Comparison of ENCODE assay signal across 9 mouse cellular contexts in the genomic region with DNA sequence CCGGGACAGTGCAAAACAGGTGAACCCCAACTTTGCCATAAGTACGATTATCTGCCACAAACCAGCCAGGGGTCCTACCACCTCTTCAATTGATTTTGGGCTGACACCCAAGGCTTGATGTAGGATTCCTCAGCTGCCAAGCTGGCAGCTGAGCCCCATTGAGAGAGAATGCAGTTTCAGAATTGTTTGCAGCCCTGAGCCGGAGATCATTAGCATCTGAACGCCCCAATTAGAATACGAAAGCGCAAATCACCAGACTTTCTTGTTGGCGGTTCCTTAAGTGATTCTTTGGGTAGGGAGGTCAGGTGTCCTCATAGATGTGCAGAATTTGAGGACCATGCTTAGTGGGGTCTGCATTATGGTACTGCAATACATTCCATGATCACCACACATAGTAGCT. TPM values are rescaled to one million over a fixed set of nuclear protein-coding genes. Genes with fewer than 3 reads are reported as not detected.
DNase-seq lines count a peak whose midpoint lies in the region; ATAC-seq and TF ChIP-seq lines count a peak whose summit lies in the region.
"Had no signal": no experiment of that assay in that cellular context is flagged by ENCODE, and none has a peak within 500 bp of the region (broad histone marks: within the 10 kb centered on the region; RNA-seq: fewer than 3 reads in every experiment).

No protein-coding gene starts in this region.

- peak overlapping the region; percentile 56; the same call in 1 of the 2 replicates for H3K4me2 ChIP-seq in heart, postnatal 0 days (ENCODE audit: low read depth, low read length)
- peak overlapping the region; percentile 64 for H3K4me2 ChIP-seq in forebrain, embryonic 14.5 days (ENCODE audit: low read length)
- peak overlapping the region; percentile 59 for H3K4me2 ChIP-seq in midbrain, embryonic 13.5 days (replicated peaks)

- H3K27me3 ChIP-seq in heart, postnatal 0 days (ENCODE audit: control insufficient read depth, insufficient read depth, low read length) = no peaks in the 10 kb centered on the region
- H3K27me3 ChIP-seq in forebrain, embryonic 14.5 days (replicated peaks; ENCODE audit: control insufficient read depth, insufficient read depth, low read length) = no peaks in the 10 kb centered on the region
- peaks cover 11% of the 10 kb centered on the region for H3K27me3 ChIP-seq in midbrain, embryonic 13.5 days

- WGBS in heart, postnatal 0 days = 59% methylated on average over 7 of the region's 7 CpGs
- WGBS in forebrain, embryonic 14.5 days = 49% methylated on average over 7 of the region's 7 CpGs
- WGBS in midbrain, embryonic 13.5 days = 53% methylated on average over 7 of the region's 7 CpGs

- peaks cover 5% of the 10 kb centered on the region; the same call in 1 of the 2 replicates for H3K9me3 ChIP-seq in heart, postnatal 0 days (replicated peaks; ENCODE audit: control insufficient read depth, low read length)
- no peaks in the 10 kb centered on the region; the same call in 1 of the 2 replicates for H3K9me3 ChIP-seq in forebrain, embryonic 14.5 days (replicated peaks; ENCODE audit: control insufficient read depth, low read length)
- peaks cover 9% of the 10 kb centered on the region; the same call in 1 of the 2 replicates for H3K9me3 ChIP-seq in midbrain, embryonic 13.5 days

- no peak for TF ChIP-seq CTCF in heart, postnatal 0 days (IDR thresholded peaks at IDR 0.05; ENCODE audit: low read depth)

- H3K9ac ChIP-seq in heart, postnatal 0 days (replicated peaks; ENCODE audit: low read depth, low read length) = no peak overlapping the region
- no peak overlapping the region for H3K9ac ChIP-seq in forebrain, embryonic 14.5 days (ENCODE audit: low read length)
- H3K9ac ChIP-seq in midbrain, embryonic 13.5 days (replicated peaks) = 0 out of 2 replicates have a peak overlapping the region, but pooled peaks have one; percentile 2

- H3K27ac ChIP-seq in heart, postnatal 0 days (ENCODE audit: low read depth) = no peak overlapping the region
- H3K27ac ChIP-seq in forebrain, embryonic 14.5 days (ENCODE audit: low read depth, low read length) = no peak overlapping the region; the same call in 1 of the 2 replicates
- H3K27ac ChIP-seq in midbrain, embryonic 13.5 days = no peak overlapping the region
- H3K27ac ChIP-seq: macrophage had no signal

- no peak for TF ChIP-seq EP300 in heart, postnatal 0 days (IDR thresholded peaks at IDR 0.05; ENCODE audit: low read depth)

- no peaks in the 10 kb centered on the region for H3K36me3 ChIP-seq in heart, postnatal 0 days (replicated peaks; ENCODE audit: control insufficient read depth, insufficient read depth, low read length)
- H3K36me3 ChIP-seq in forebrain, embryonic 14.5 days (ENCODE audit: control insufficient read depth, insufficient read depth, low read length) = no peaks in the 10 kb centered on the region
- H3K36me3 ChIP-seq in midbrain, embryonic 13.5 days = no peaks in the 10 kb centered on the region

- no peak for DNase-seq in heart, postnatal 0 days (ENCODE audit: low spot score)
- no peak for DNase-seq in heart, postnatal 4 days
- peak; percentile 59 for DNase-seq in R1 (ENCODE audit: low read depth, low spot score)
- peak; percentile 79 for DNase-seq in forebrain, embryonic 14.5 days (ENCODE audit: low spot score)
- DNase-seq in urinary bladder, adult 18-20 months (ENCODE audit: low spot score in 2 of 2) = no peak
- no peak for DNase-seq in right cerebral cortex, postnatal 10 days (ENCODE audit: low spot score in 2 of 2)

- no peak overlapping the region for H3K4me3 ChIP-seq in heart, postnatal 0 days (ENCODE audit: low read depth, low read length)
- H3K4me3 ChIP-seq in forebrain, embryonic 14.5 days (ENCODE audit: low read depth, low read length) = 0 out of 2 replicates have a peak overlapping the region, but pooled peaks have one; percentile 13
- no peak overlapping the region for H3K4me3 ChIP-seq in midbrain, embryonic 13.5 days (replicated peaks)

- 0 out of 2 replicates have a peak, but pooled peaks cover 11% of the 10 kb centered on the region for H3K4me1 ChIP-seq in heart, postnatal 0 days (ENCODE audit: control insufficient read depth, insufficient read depth)
- no peaks in the 10 kb centered on the region for H3K4me1 ChIP-seq in forebrain, embryonic 14.5 days (ENCODE audit: control insufficient read depth, insufficient read depth, low read length)
- H3K4me1 ChIP-seq in midbrain, embryonic 13.5 days (replicated peaks) = peaks cover 9% of the 10 kb centered on the region; the same call in 1 of the 2 replicates

- ATAC-seq in heart, postnatal 0 days (ENCODE audit: insufficient read depth, low read depth) = no peak
- ATAC-seq in forebrain, embryonic 14.5 days = peak; percentile 25
- no peak for ATAC-seq in midbrain, embryonic 13.5 days
- ATAC-seq in CD4-positive, CD25-positive, alpha-beta regulatory T cell, adult 4 months = no peak

RNA-seq across cellular contexts. Expression of a gene that starts 48.7 kb away (rescaled TPM):
- total RNA-seq in heart, postnatal 0 days (2014; rRNA removed; ENCODE audit: low replicate concordance) = 87.2 and 90.9 TPM in 2 replicates
- polyA plus RNA-seq in heart, postnatal 0 days (2015; fragmentation: Nextera tagmentation; extraction: Ambion mirVana) = 14.9 TPM in 2 replicates
- 1 to 10 TPM; 3.7 to 6.4 TPM for total RNA-seq in heart, postnatal 4 days (2021)
- polyA plus RNA-seq in forebrain, embryonic 14.5 days (2014; fragmentation: Nextera tagmentation; extraction: Ambion mirVana) = 21.7 and 28.7 TPM in 2 replicates
- polyA plus RNA-seq in midbrain, embryonic 13.5 days (2015; fragmentation: Nextera tagmentation; extraction: Ambion mirVana) = 12.8 and 13.7 TPM in 2 replicates
- polyA plus RNA-seq in CD4-positive, CD25-positive, alpha-beta regulatory T cell, adult 4 months (2017; shearing (Covaris generic)) = 1 to 10 TPM; 2.6 to 3.0 TPM

Comparison
In these comparisons a context has a peak if more than half of its experiments do, and no peak if none do; other contexts are left out.
1. DNase-seq: peak in R1 (single experiment) and forebrain, embryonic 14.5 days (single experiment); none in heart, postnatal 0 days (single experiment), heart, postnatal 4 days (single experiment), urinary bladder, adult 18-20 months (0 of 2) and right cerebral cortex, postnatal 10 days (0 of 2).
2. Peak in every context shown above with its lines, with median percentiles within 50 percentile points of each other: H3K4me2 ChIP-seq.